Mouse (Mus musculus) mouse trophoblast stem cell (cell line): ENCODE results near the gene Rmdn3.

Experiments used
- in situ Hi-C, 2 experiments: fragments of 300-500 bp; cut with MseI, MboI; formaldehyde crosslinking; loops; 2 replicates in 1 of 2; 3 replicates in 1 of 2; pipeline ENCODE4 v1.15.1; 2025

Gene Rmdn3

GRCm38 (mm10) chr2:119156681-119157572, at the start of gene Rmdn3:
Rmdn3 (minus strand) TSS chr2:119157034.
- in situ Hi-C loops = no loop called here

GRCm38 (mm10) chr2:119203871-119204460, 47.1 kb upstream of the Rmdn3 start:
- in situ Hi-C loops = no loop called here

GRCm38 (mm10) chr2:119202914-119203453, 46.1 kb upstream of the Rmdn3 start:
- in situ Hi-C loops = no loop called here

GRCm38 (mm10) chr2:119198934-119199333, 42.1 kb upstream of the Rmdn3 start:
- in situ Hi-C loops = no loop called here

- in situ Hi-C loops = no loop called here
Observed at GRCm38 (mm10) chr2:119198049-119198448, 41.2 kb upstream of the Rmdn3 start.

GRCm38 (mm10) chr2:119197493-119197892, 40.7 kb upstream of the Rmdn3 start:
- in situ Hi-C loops = no loop called here

- in situ Hi-C loops = no loop called here
Observed at GRCm38 (mm10) chr2:119196316-119197108, 39.7 kb upstream of the Rmdn3 start.

GRCm38 (mm10) chr2:119194140-119194539, 37.3 kb upstream of the Rmdn3 start:
- in situ Hi-C loops = no loop called here

GRCm38 (mm10) chr2:119190969-119191368, 34.1 kb upstream of the Rmdn3 start:
- in situ Hi-C loops = no loop called here

- in situ Hi-C loops = loop anchor here (5.0 kb wide), 1 partner anchor 37 kb away; no protein-coding TSS in a partner anchor
Observed at GRCm38 (mm10) chr2:119189029-119189710, 32.3 kb upstream of the Rmdn3 start.

GRCm38 (mm10) chr2:119182914-119183313, 26.1 kb upstream of the Rmdn3 start:
- in situ Hi-C loops = no loop called here

- in situ Hi-C loops = no loop called here
Observed at GRCm38 (mm10) chr2:119177384-119177939, 20.6 kb upstream of the Rmdn3 start.

GRCm38 (mm10) chr2:119176761-119177160, 19.9 kb upstream of the Rmdn3 start:
- in situ Hi-C loops = no loop called here

GRCm38 (mm10) chr2:119175614-119176013, 18.8 kb upstream of the Rmdn3 start:
- in situ Hi-C loops = no loop called here

GRCm38 (mm10) chr2:119174866-119175265, 18.0 kb upstream of the Rmdn3 start:
- in situ Hi-C loops = no loop called here

- in situ Hi-C loops = no loop called here
Observed at GRCm38 (mm10) chr2:119173991-119174651, 17.3 kb upstream of the Rmdn3 start, which contains the start of gene Gm14137. Gm14137 (plus strand) TSS chr2:119174509.

- in situ Hi-C loops = no loop called here
Observed at GRCm38 (mm10) chr2:119172862-119173576, 16.2 kb upstream of the Rmdn3 start.

- in situ Hi-C loops = no loop called here
Observed at GRCm38 (mm10) chr2:119172446-119172845, 15.6 kb upstream of the Rmdn3 start.

- in situ Hi-C loops = no loop called here
Observed at GRCm38 (mm10) chr2:119171574-119171973, 14.7 kb upstream of the Rmdn3 start.

GRCm38 (mm10) chr2:119170282-119170681, 13.4 kb upstream of the Rmdn3 start:
- in situ Hi-C loops = no loop called here
